Mouse (Mus musculus): ENCODE data around the gene Ccdc181. TPM values are rescaled to one million over a fixed set of nuclear protein-coding genes. Genes with fewer than 3 reads are reported as not detected.

Ccdc181 gene
- polyA plus RNA-seq, 1 experiment: 8.8 TPM

DNA sequence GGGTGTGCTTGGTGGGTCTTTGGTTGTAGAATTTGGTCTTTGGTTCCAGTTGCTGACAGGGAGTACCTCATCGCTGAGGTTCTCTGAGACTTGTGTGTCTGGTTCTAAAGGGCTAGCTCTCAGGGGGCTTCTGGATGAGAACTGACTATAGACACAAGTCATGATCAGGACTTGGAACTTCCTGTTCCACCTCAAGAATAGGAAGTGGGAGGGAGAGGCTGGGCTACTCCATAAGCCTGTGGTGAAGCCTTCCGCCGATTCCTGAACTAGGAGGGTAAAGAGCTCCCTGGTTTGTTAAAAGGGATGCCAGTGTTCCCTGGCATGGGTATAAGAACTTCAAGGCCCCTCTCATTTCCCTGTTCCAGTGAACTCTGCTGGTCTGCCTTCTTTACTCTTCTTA is 8.6 kb downstream of the Ccdc181 start:
- no peaks in the 10 kb centered on the region for H3K36me3 ChIP-seq (ENCODE audit: control insufficient read depth, insufficient read depth, low read length)
- TF ChIP-seq CTCF (conservative IDR thresholded peaks at IDR 0.05; ENCODE audit: insufficient read depth, insufficient read length, low read depth, low read length) (no peak), POLR2A (IDR thresholded peaks at IDR 0.05; ENCODE audit: low read depth, low read length) (no peak)
- H3K4me1 ChIP-seq (ENCODE audit: control insufficient read depth, insufficient read depth, low read length): no peaks in the 10 kb centered on the region
- no peaks in the 10 kb centered on the region for H3K27me3 ChIP-seq (replicated peaks; ENCODE audit: control insufficient read depth, insufficient read depth, low read length)
- WGBS: 91% methylated on average over 3 of the region's 3 CpGs
- no peak for DNase-seq
- H3K27ac ChIP-seq (ENCODE audit: insufficient read depth, low read depth, low read length): no peak overlapping the region
- no peak overlapping the region for H3K4me3 ChIP-seq (ENCODE audit: insufficient read depth, low read depth, low read length)

DNA sequence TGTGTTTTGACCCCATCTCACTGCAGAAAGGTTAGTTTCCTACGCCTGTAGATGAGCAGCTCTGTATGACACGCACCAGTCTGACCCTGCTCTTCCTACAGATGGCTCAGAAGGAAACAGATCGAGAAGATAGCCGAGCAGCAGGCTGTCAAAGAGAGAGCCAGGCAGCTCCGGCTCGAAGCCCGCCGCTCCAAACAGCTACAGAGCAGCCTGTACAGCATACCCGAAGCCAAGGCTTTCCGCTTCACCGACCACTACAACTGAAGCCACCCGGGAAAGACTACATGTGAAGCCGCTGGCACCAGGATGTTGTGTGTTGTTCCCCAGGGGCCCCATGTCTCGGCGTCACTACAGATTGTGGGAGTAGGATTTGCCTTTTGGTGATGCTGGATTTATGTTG is 12.0 kb downstream of the Ccdc181 start:
- H3K27ac ChIP-seq (ENCODE audit: insufficient read depth, low read depth, low read length): no peak overlapping the region
- H3K4me1 ChIP-seq (ENCODE audit: control insufficient read depth, insufficient read depth, low read length): no peaks in the 10 kb centered on the region
- peak; percentile 5 for DNase-seq
- WGBS: 39% methylated on average over 15 of the region's 15 CpGs
- H3K36me3 ChIP-seq (ENCODE audit: control insufficient read depth, insufficient read depth, low read length): peaks cover 2% of the 10 kb centered on the region; the same call in 1 of the 2 replicates
- TF ChIP-seq CTCF (conservative IDR thresholded peaks at IDR 0.05; ENCODE audit: insufficient read depth, insufficient read length, low read depth, low read length) (no peak), POLR2A (IDR thresholded peaks at IDR 0.05; ENCODE audit: low read depth, low read length) (no peak)
- no peak overlapping the region for H3K4me3 ChIP-seq (ENCODE audit: insufficient read depth, low read depth, low read length)
- H3K27me3 ChIP-seq (replicated peaks; ENCODE audit: control insufficient read depth, insufficient read depth, low read length): no peaks in the 10 kb centered on the region

DNA sequence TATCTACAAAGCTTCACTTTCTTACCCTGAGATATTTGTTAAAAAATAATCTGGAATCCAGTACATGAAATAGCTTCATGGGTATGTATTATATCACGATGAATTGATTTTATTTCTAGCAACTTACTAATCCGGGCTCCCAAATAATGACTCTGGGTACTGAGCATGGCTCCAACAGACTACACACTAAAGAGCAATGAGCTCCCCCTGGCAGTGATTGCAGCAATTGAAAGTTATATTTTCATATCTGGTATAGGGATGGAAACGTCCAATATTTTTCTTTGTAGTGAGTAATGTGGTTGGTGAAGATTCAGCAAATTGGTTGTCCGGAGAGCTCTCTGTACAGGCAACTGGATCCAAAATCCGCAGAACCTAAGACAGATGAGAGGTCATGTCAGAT is 16.7 kb downstream of the Ccdc181 start:
- DNase-seq: no peak
- TF ChIP-seq CTCF (conservative IDR thresholded peaks at IDR 0.05; ENCODE audit: insufficient read depth, insufficient read length, low read depth, low read length): no peak
- no peak for TF ChIP-seq POLR2A (IDR thresholded peaks at IDR 0.05; ENCODE audit: low read depth, low read length)
- H3K27ac ChIP-seq (ENCODE audit: insufficient read depth, low read depth, low read length): no peak overlapping the region
- H3K4me1 ChIP-seq (ENCODE audit: control insufficient read depth, insufficient read depth, low read length): no peaks in the 10 kb centered on the region; the same call in 1 of the 2 replicates
- WGBS: 85% methylated on average over 5 of the region's 5 CpGs
- no peaks in the 10 kb centered on the region for H3K27me3 ChIP-seq (replicated peaks; ENCODE audit: control insufficient read depth, insufficient read depth, low read length)
- peaks cover 9% of the 10 kb centered on the region for H3K36me3 ChIP-seq (ENCODE audit: control insufficient read depth, insufficient read depth, low read length)
- H3K4me3 ChIP-seq (ENCODE audit: insufficient read depth, low read depth, low read length): no peak overlapping the region

DNA sequence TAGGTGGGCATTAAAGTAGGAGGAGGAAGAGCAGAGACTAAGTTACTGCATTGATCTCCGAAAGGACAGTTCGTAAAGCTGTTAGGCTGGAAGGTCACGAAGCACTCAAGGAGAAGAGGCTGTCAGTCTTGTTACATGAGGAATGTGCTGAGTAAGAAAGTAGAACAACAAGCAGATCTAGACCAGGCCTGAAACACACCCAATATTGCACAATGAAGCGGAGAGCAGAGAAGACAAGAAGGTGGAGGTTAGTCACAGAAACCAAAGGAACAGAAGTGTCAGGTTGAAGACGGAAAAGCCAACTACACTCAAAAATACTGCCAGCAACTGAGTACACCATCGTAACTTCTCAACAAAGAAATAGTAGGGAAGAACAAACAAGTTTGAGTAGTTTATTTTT is 18.7 kb downstream of the Ccdc181 start:
- no peaks in the 10 kb centered on the region; the same call in 1 of the 2 replicates for H3K4me1 ChIP-seq (ENCODE audit: control insufficient read depth, insufficient read depth, low read length)
- TF ChIP-seq CTCF (conservative IDR thresholded peaks at IDR 0.05; ENCODE audit: insufficient read depth, insufficient read length, low read depth, low read length): no peak
- no peak for TF ChIP-seq POLR2A (IDR thresholded peaks at IDR 0.05; ENCODE audit: low read depth, low read length)
- 0 out of 2 replicates have a peak overlapping the region, but pooled peaks have one; percentile 23 for H3K27ac ChIP-seq (ENCODE audit: insufficient read depth, low read depth, low read length)
- H3K36me3 ChIP-seq (ENCODE audit: control insufficient read depth, insufficient read depth, low read length): peaks cover 13% of the 10 kb centered on the region
- no peaks in the 10 kb centered on the region for H3K27me3 ChIP-seq (replicated peaks; ENCODE audit: control insufficient read depth, insufficient read depth, low read length)
- 74% methylated on average over 6 of the region's 6 CpGs for WGBS
- H3K4me3 ChIP-seq (ENCODE audit: insufficient read depth, low read depth, low read length): no peak overlapping the region
- peak; percentile 10 for DNase-seq

DNA sequence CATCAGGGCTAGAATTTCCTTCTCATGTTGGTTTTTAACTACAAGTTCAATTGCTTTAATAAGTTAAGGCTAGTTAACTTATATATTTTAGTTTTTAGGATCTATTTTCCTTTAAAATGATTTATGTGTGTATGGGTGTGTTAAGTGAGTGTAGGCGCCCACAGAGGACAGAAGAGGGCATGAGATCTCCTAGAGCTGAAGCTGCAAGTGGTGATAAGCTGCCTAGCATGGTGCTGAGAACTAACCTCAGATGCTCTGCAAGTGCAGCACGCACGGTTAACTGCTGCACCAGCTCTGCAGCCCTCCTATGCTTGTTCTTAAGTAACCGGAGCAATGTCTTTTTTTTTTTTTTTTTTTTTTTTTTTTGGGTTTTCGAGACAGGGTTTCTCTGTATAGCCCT is 21.1 kb downstream of the Ccdc181 start:
- Histone ChIP-seq H3K4me3 (ENCODE audit: insufficient read depth, low read depth, low read length) (no peak overlapping the region), H3K27ac (ENCODE audit: insufficient read depth, low read depth, low read length) (no peak overlapping the region), H3K36me3 (ENCODE audit: control insufficient read depth, insufficient read depth, low read length) (peaks cover 18% of the 10 kb centered on the region), H3K4me1 (ENCODE audit: control insufficient read depth, insufficient read depth, low read length) (no peaks in the 10 kb centered on the region; the same call in 1 of the 2 replicates), H3K27me3 (replicated peaks; ENCODE audit: control insufficient read depth, insufficient read depth, low read length) (no peaks in the 10 kb centered on the region)
- TF ChIP-seq CTCF (conservative IDR thresholded peaks at IDR 0.05; ENCODE audit: insufficient read depth, insufficient read length, low read depth, low read length) (no peak), POLR2A (IDR thresholded peaks at IDR 0.05; ENCODE audit: low read depth, low read length) (no peak)
- DNase-seq: no peak
- WGBS: 94% methylated on average over 4 of the region's 5 CpGs

DNA sequence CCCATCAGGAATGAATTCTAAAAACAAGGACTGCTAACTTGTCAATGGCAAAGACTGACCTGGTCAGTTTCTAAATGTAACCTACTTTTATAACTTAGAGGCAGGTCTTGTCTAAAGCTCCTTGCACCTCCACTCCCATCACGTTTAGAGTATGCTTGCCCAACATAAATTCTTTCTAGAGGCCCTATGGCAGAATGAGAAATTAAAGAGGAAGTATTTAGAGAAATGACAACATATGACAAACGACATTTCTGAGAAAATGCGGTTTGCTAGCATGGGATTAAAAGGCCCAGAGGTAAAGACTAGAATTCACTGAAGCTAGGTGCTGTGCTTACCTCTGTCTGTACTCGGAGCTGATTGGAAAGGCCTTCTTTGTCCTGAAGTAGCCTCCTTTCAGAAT is 26.6 kb downstream of the Ccdc181 start:
- Histone ChIP-seq H3K4me3 (ENCODE audit: insufficient read depth, low read depth, low read length) (no peak overlapping the region), H3K27ac (ENCODE audit: insufficient read depth, low read depth, low read length) (no peak overlapping the region), H3K36me3 (ENCODE audit: control insufficient read depth, insufficient read depth, low read length) (peaks cover 15% of the 10 kb centered on the region), H3K4me1 (ENCODE audit: control insufficient read depth, insufficient read depth, low read length) (no peaks in the 10 kb centered on the region), H3K27me3 (replicated peaks; ENCODE audit: control insufficient read depth, insufficient read depth, low read length) (no peaks in the 10 kb centered on the region)
- TF ChIP-seq CTCF (conservative IDR thresholded peaks at IDR 0.05; ENCODE audit: insufficient read depth, insufficient read length, low read depth, low read length) (no peak), POLR2A (IDR thresholded peaks at IDR 0.05; ENCODE audit: low read depth, low read length) (no peak)
- 87% methylated on average over 4 of the region's 4 CpGs for WGBS
- no peak for DNase-seq

DNA sequence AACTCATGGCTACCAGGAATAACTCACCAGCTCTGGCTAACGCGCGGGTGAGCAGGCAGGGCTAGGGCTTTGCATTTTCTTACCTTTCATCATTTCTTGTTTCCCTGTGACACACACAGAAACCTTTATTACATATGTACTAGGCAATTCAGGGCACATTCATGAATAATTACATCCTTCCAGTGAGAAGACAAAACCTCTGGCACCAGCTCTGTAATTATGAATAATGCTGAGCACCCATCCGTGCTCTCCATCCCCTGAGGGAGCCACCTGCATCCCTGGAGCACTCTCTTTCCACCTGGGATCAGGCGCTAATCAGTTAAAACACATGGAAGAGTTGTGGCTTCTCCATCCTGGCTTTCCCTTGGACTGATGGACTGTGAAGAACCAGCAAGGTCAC is 28.4 kb downstream of the Ccdc181 start, which contains the start of gene Nme7:
Nme7 (plus strand) TSS at position 301 of the 400 bp plus-strand sequence.
- no peak within 1 kb of the TSS for H3K27ac ChIP-seq (ENCODE audit: insufficient read depth, low read depth, low read length)
- 75% methylated on average over 5 of the region's 5 CpGs for whole genome bisulfite sequencing
- DNase-seq: no peak
- no peaks in the 10 kb centered on the region for H3K4me1 ChIP-seq (ENCODE audit: control insufficient read depth, insufficient read depth, low read length)
- H3K36me3 ChIP-seq (ENCODE audit: control insufficient read depth, insufficient read depth, low read length): peaks cover 13% of the 10 kb centered on the region
- H3K4me3 ChIP-seq (ENCODE audit: insufficient read depth, low read depth, low read length): no peak within 1 kb of the TSS
- H3K27me3 ChIP-seq (replicated peaks; ENCODE audit: control insufficient read depth, insufficient read depth, low read length): no peaks in the 10 kb centered on the region
- TF ChIP-seq CTCF (conservative IDR thresholded peaks at IDR 0.05; ENCODE audit: insufficient read depth, insufficient read length, low read depth, low read length): no peak
- no peak for TF ChIP-seq POLR2A (IDR thresholded peaks at IDR 0.05; ENCODE audit: low read depth, low read length)

Measured in kidney, adult 2 months (tissue).